9 mouse cellular contexts compared by ENCODE assay signal in genomic region chrX:94061246-94061645, GRCm38 (mm10).
A peak's percentile ranks its signal among the peaks of the same experiment; 100 is the strongest.
DNase-seq lines count a peak whose midpoint lies in the region; ATAC-seq and TF ChIP-seq lines count a peak whose summit lies in the region.
"Had no signal": no experiment of that assay in that cellular context is flagged by ENCODE, and none has a peak within 500 bp of the region (broad histone marks: within the 10 kb centered on the region; RNA-seq: fewer than 3 reads in every experiment).

No protein-coding gene starts in this region.

- peak overlapping the region; percentile 1; the same call in 1 of the 2 replicates for H3K4me3 ChIP-seq in heart, adult 2 months
- H3K4me3 ChIP-seq in heart, embryonic 12.5 days: no peak overlapping the region
- no peak overlapping the region for H3K4me3 ChIP-seq in embryonic facial prominence, embryonic 15.5 days (replicated peaks)
- H3K4me3 ChIP-seq in hindbrain, embryonic 13.5 days: no peak overlapping the region

- peak; percentile 33 to 46 for DNase-seq in heart, adult 2 months
- peak; percentile 72 for DNase-seq in 416B (ENCODE audit: low read depth)
- DNase-seq in layer of hippocampus, adult 8-10 months (ENCODE audit: low spot score in 2 of 2): peak; percentile 23 to 35
- DNase-seq in right cerebral cortex, postnatal 25 days: peak; percentile 41
- DNase-seq in spleen, postnatal 36 days (ENCODE audit: low spot score in 2 of 2): no peak

- TF ChIP-seq EP300 in heart, adult 2 months (IDR thresholded peaks at IDR 0.05; ENCODE audit: insufficient read depth, low read depth, low read length): no peak

- peaks cover 3% of the 10 kb centered on the region; the same call in 1 of the 2 replicates for H3K4me1 ChIP-seq in heart, adult 2 months (ENCODE audit: control insufficient read depth, insufficient read depth, low read length)
- H3K4me1 ChIP-seq in heart, embryonic 12.5 days (replicated peaks): no peaks in the 10 kb centered on the region
- H3K4me1 ChIP-seq in embryonic facial prominence, embryonic 15.5 days: peaks cover 4% of the 10 kb centered on the region; the same call in 1 of the 2 replicates
- H3K4me1 ChIP-seq in hindbrain, embryonic 13.5 days (replicated peaks): no peaks in the 10 kb centered on the region

- no peaks in the 10 kb centered on the region for H3K36me3 ChIP-seq in heart, adult 2 months (ENCODE audit: control insufficient read depth, insufficient read depth, low read length)
- no peaks in the 10 kb centered on the region for H3K36me3 ChIP-seq in heart, embryonic 12.5 days
- no peaks in the 10 kb centered on the region for H3K36me3 ChIP-seq in embryonic facial prominence, embryonic 15.5 days
- no peaks in the 10 kb centered on the region for H3K36me3 ChIP-seq in hindbrain, embryonic 13.5 days
- H3K36me3 ChIP-seq: G1E had no signal

- ATAC-seq in heart, embryonic 12.5 days (ENCODE audit: insufficient number of reproducible peaks, low FRiP score): no peak
- no peak; the same call in 1 of the 2 replicates for ATAC-seq in embryonic facial prominence, embryonic 15.5 days (ENCODE audit: insufficient number of reproducible peaks, low FRiP score, low TSS enrichment, low read depth)
- no peak for ATAC-seq in hindbrain, embryonic 13.5 days (ENCODE audit: low FRiP score)

- H3K4me2 ChIP-seq in heart, embryonic 12.5 days: no peak overlapping the region
- H3K4me2 ChIP-seq in embryonic facial prominence, embryonic 15.5 days (replicated peaks): peak overlapping the region; percentile 13; the same call in 1 of the 2 replicates
- H3K4me2 ChIP-seq in hindbrain, embryonic 13.5 days: no peak overlapping the region

- TF ChIP-seq POLR2A in heart, adult 2 months (IDR thresholded peaks at IDR 0.05; ENCODE audit: insufficient read depth, low read depth, low read length): 0 out of 2 replicates have a peak, but pooled peaks have one; percentile 29

- H3K9me3 ChIP-seq in heart, embryonic 12.5 days (replicated peaks): no peaks in the 10 kb centered on the region
- no peaks in the 10 kb centered on the region for H3K9me3 ChIP-seq in embryonic facial prominence, embryonic 15.5 days (replicated peaks)
- no peaks in the 10 kb centered on the region for H3K9me3 ChIP-seq in hindbrain, embryonic 13.5 days
- H3K9me3 ChIP-seq: G1E had no signal

- H3K9ac ChIP-seq in heart, adult 2 months (ENCODE audit: low read depth, low read length): peak overlapping the region; percentile 30; the same call in 1 of the 2 replicates
- no peak overlapping the region for H3K9ac ChIP-seq in heart, embryonic 12.5 days
- H3K9ac ChIP-seq in embryonic facial prominence, embryonic 15.5 days: no peak overlapping the region
- H3K9ac ChIP-seq in hindbrain, embryonic 13.5 days: no peak overlapping the region

- H3K27me3 ChIP-seq in heart, adult 2 months (ENCODE audit: control insufficient read depth, insufficient read depth, low read length): no peaks in the 10 kb centered on the region
- peaks cover 10% of the 10 kb centered on the region; the same call in 1 of the 2 replicates for H3K27me3 ChIP-seq in heart, embryonic 12.5 days (replicated peaks)
- peaks cover 6% of the 10 kb centered on the region; the same call in 1 of the 2 replicates for H3K27me3 ChIP-seq in embryonic facial prominence, embryonic 15.5 days
- H3K27me3 ChIP-seq in hindbrain, embryonic 13.5 days: peaks cover 65% of the 10 kb centered on the region

- 27% methylated on average over 6 of the region's 6 CpGs for WGBS in heart, adult 2 months
- WGBS in heart, embryonic 12.5 days: 35% methylated on average over 6 of the region's 6 CpGs
- 19% methylated on average over 6 of the region's 6 CpGs for WGBS in embryonic facial prominence, embryonic 15.5 days
- 60% methylated on average over 6 of the region's 6 CpGs for WGBS in hindbrain, embryonic 13.5 days

- H3K27ac ChIP-seq in heart, adult 2 months: no peak overlapping the region
- no peak overlapping the region; the same call in 1 of the 2 replicates for H3K27ac ChIP-seq in heart, embryonic 12.5 days (ENCODE audit: poor library complexity, severe bottlenecking)
- H3K27ac ChIP-seq in embryonic facial prominence, embryonic 15.5 days (replicated peaks): peak overlapping the region; percentile 56
- no peak overlapping the region for H3K27ac ChIP-seq in hindbrain, embryonic 13.5 days

- intact Hi-C loops in heart, adult 2 months (cut with DNase I): no loop called here

- TF ChIP-seq CTCF in heart, adult 2 months (IDR thresholded peaks at IDR 0.05): no peak

- H3K79me2 ChIP-seq in heart, adult 2 months (replicated peaks; ENCODE audit: control insufficient read depth, insufficient read depth, low read length): no peaks in the 10 kb centered on the region

Comparison
In these comparisons a context has a peak if more than half of its experiments do, and no peak if none do; other contexts are left out.
1. DNase-seq: peak in heart, adult 2 months (2 of 2), 416B (single experiment), layer of hippocampus, adult 8-10 months (2 of 2) and right cerebral cortex, postnatal 25 days (single experiment); none in spleen, postnatal 36 days (0 of 2).